Mouse (Mus musculus) midbrain, embryonic 10.5 days (tissue): ENCODE data around the gene Mfng. TPM values are rescaled to one million over a fixed set of nuclear protein-coding genes. Genes with fewer than 3 reads are reported as not detected.

Experiments used
- DNase-seq: peaks from one replicate; pipeline ENCODE4 v3.0.0-alpha.2; 2017; ENCODE audit warnings: low spot score
- H3K27ac ChIP-seq: fragments of 300-500 bp; sonication (generic); replicated peaks from 2 replicates; pipeline ENCODE4 v1.5.1; 2016; ENCODE audit warnings: mild to moderate bottlenecking
- H3K27me3 ChIP-seq: fragments of 300-500 bp; sonication (generic); 2 replicates; pipeline ENCODE4 v1.6.1; 2016; ENCODE audit warnings: low read depth, mild to moderate bottlenecking; ENCODE audit not compliant: poor library complexity, severe bottlenecking
- H3K36me3 ChIP-seq: fragments of 300-500 bp; sonication (generic); 2 replicates; pipeline ENCODE4 v1.6.1; 2016; ENCODE audit warnings: mild to moderate bottlenecking, moderate library complexity
- H3K4me1 ChIP-seq: fragments of 300-500 bp; sonication (generic); 2 replicates; pipeline ENCODE4 v1.6.1; 2016
- H3K4me3 ChIP-seq: fragments of 300-500 bp; sonication (generic); 2 replicates; pipeline ENCODE4 v1.5.1; 2016; ENCODE audit warnings: mild to moderate bottlenecking, moderate library complexity
- H3K9me3 ChIP-seq: fragments of 300-500 bp; sonication (generic); replicated peaks from 2 replicates; pipeline ENCODE4 v1.6.1; 2016; ENCODE audit warnings: mild to moderate bottlenecking
- WGBS: fragments of 180-500 bp; shearing (Covaris S2); methylation state at CpG from one replicate; pipeline ENCODE4 v1.1.7; 2016; 5-methylcytosine and 5-hydroxymethylcytosine counted together
- polyA plus RNA-seq: library from polyadenylated mRNA; unstranded; fragments of >200 nt; fragmentation: Nextera tagmentation; extraction: Ambion mirVana; gene quantifications from 2 replicates; pipeline ENCODE4 v1.2.1, GENCODE M21; 2016

Mfng gene
- polyA plus RNA-seq, 1 experiment from 2014 or later: 81.5 TPM

GRCm38 (mm10) chr15:78785258-78785657 lies 12.0 kb upstream of the Mfng start:
- no peaks in the 10 kb centered on the region for H3K36me3 ChIP-seq
- H3K27me3 ChIP-seq: peaks cover 18% of the 10 kb centered on the region
- H3K4me1 ChIP-seq: peaks cover 53% of the 10 kb centered on the region
- DNase-seq: no peak
- no peak overlapping the region for H3K4me3 ChIP-seq
- no peaks in the 10 kb centered on the region for H3K9me3 ChIP-seq
- no peak overlapping the region for H3K27ac ChIP-seq
- 94% methylated on average over 7 of the region's 7 CpGs for WGBS

GRCm38 (mm10) chr15:78784520-78784919 lies 11.2 kb upstream of the Mfng start:
- Histone ChIP-seq H3K4me1 (peaks cover 51% of the 10 kb centered on the region), H3K27ac (0 out of 2 replicates have a peak overlapping the region, but pooled peaks have one; percentile 17), H3K9me3 (no peaks in the 10 kb centered on the region), H3K27me3 (peaks cover 25% of the 10 kb centered on the region), H3K36me3 (no peaks in the 10 kb centered on the region), H3K4me3 (no peak overlapping the region)
- no peak for DNase-seq
- 75% methylated on average over 5 of the region's 5 CpGs for WGBS

DNA sequence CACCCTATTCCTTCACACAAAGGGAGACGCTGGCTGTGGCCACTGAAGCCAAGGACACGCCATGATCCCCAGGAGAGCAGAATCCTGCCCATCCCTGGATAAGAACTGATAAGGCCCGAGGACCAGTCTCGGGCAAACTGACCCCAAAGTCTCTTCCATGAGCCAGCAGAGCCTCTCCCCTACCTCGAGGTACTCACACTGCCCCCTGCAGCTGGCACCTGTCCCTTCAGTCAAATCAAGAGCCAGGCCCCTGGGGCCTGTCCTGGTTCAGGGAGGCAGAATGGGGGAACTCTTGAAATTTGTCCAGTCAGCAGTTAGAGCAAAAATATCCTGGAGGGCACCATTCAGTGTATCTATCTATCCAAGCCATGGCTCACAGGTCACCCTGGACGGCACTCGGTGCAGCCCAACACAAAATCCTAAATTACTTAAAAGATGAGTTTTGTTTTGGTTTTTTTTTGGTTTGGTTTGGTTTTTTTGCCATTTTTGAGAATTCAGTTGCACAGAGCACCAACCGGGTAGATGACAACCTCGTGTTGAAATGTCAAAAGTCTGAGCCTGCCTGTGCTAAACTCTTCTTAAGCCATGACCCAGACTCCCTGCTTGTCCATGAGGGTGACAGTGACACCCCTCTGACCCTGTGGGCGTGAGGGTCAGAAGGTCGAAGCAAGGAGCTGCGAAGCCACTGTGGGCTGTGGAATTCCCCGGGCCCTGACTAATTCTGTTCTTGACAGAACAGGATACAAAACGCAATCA lies 9.3 kb upstream of the Mfng start:
- Histone ChIP-seq H3K36me3 (no peaks in the 10 kb centered on the region), H3K4me1 (peaks cover 65% of the 10 kb centered on the region), H3K27me3 (peaks cover 21% of the 10 kb centered on the region; the same call in 1 of the 2 replicates), H3K4me3 (no peak overlapping the region), H3K27ac (peak overlapping the region; percentile 35; the same call in 1 of the 2 replicates), H3K9me3 (no peaks in the 10 kb centered on the region)
- WGBS: 69% methylated on average over 14 of the region's 14 CpGs
- DNase-seq: no peak

DNA sequence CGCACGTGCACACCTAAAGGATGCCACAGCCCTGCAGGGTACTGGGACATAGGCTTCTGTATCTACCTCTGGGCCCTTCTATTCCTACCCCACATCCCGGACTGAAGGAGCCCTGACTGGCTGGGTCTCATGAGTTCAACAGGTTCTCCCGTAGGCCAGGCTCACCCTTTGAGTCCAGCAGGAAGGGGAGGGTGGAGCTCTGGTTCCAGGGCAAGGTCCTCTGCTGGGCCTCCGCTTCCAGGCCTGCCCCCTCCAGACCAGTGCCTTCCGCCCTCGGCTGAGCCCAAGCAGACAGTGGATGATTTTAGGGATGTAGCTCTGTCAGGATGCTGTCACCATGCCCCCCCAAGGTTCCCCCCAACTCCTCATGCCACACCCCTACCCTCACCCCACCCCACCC lies 7.6 kb upstream of the Mfng start:
- Histone ChIP-seq H3K4me1 (peaks cover 52% of the 10 kb centered on the region), H3K4me3 (no peak overlapping the region), H3K27ac (peak overlapping the region; percentile 35; the same call in 1 of the 2 replicates), H3K27me3 (peaks cover 21% of the 10 kb centered on the region; the same call in 1 of the 2 replicates), H3K36me3 (peaks cover 6% of the 10 kb centered on the region; the same call in 1 of the 2 replicates), H3K9me3 (no peaks in the 10 kb centered on the region)
- WGBS: 83% methylated on average over 7 of the region's 7 CpGs
- no peak for DNase-seq

DNA sequence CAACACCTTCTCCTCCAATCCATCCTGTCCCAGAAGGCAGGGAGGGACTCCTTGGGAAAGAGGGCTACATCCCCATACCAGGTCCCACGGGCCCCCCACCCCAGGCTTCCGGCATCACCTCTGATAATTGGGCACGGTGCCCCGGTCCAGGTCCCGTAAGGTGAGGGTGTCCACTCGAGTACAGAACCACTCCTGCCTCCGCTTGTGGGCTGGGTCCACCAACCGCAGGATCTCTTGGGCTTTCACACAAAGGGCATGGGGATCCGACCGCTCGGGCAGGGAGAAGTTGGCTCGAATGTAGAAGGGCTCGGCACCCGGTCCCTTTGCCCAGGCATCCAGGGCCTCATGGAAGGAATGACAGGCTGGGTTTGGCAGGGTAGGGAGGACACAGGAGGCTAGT lies 7.1 kb upstream of the Mfng start:
- Histone ChIP-seq H3K4me1 (peaks cover 47% of the 10 kb centered on the region), H3K27me3 (peaks cover 21% of the 10 kb centered on the region; the same call in 1 of the 2 replicates), H3K4me3 (no peak overlapping the region), H3K9me3 (no peaks in the 10 kb centered on the region), H3K36me3 (peaks cover 9% of the 10 kb centered on the region; the same call in 1 of the 2 replicates), H3K27ac (0 out of 2 replicates have a peak overlapping the region, but pooled peaks have one; percentile 35)
- 94% methylated on average over 14 of the region's 14 CpGs for WGBS
- DNase-seq: no peak

- Histone ChIP-seq H3K27me3 (peaks cover 21% of the 10 kb centered on the region; the same call in 1 of the 2 replicates), H3K27ac (no peak overlapping the region; the same call in 1 of the 2 replicates), H3K4me3 (no peak overlapping the region), H3K36me3 (peaks cover 9% of the 10 kb centered on the region; the same call in 1 of the 2 replicates), H3K9me3 (no peaks in the 10 kb centered on the region), H3K4me1 (peaks cover 49% of the 10 kb centered on the region)
- DNase-seq: no peak
- WGBS: 90% methylated on average over 5 of the region's 5 CpGs
These were observed 6.4 kb upstream of the Mfng start for GRCm38 (mm10) chr15:78779690-78780089.

DNA sequence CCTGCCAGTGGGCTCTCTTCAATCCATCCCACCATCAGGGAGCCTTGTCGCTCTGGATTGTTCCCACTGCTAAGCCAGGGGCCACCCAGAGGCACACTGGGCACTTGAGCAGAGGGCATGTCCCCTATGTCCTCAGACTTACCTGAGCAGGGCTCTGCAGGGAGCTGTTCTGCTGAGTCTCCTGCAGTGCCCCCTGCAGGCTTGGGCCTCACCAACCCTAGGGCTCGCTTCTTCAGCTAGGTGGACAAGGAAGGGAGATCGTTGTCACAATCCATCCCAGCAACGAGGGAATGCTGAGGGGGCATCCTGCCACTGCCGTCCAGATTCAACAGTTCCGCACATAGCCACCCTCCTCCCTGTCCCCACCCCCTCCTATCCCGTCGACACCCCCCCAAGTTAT lies 6.0 kb upstream of the Mfng start:
- peak overlapping the region; percentile 79 for H3K27ac ChIP-seq
- WGBS: 77% methylated on average over 8 of the region's 8 CpGs
- H3K9me3 ChIP-seq: no peaks in the 10 kb centered on the region
- H3K27me3 ChIP-seq: peaks cover 21% of the 10 kb centered on the region; the same call in 1 of the 2 replicates
- H3K36me3 ChIP-seq: peaks cover 9% of the 10 kb centered on the region; the same call in 1 of the 2 replicates
- no peak for DNase-seq
- no peak overlapping the region for H3K4me3 ChIP-seq
- H3K4me1 ChIP-seq: peaks cover 49% of the 10 kb centered on the region

DNA sequence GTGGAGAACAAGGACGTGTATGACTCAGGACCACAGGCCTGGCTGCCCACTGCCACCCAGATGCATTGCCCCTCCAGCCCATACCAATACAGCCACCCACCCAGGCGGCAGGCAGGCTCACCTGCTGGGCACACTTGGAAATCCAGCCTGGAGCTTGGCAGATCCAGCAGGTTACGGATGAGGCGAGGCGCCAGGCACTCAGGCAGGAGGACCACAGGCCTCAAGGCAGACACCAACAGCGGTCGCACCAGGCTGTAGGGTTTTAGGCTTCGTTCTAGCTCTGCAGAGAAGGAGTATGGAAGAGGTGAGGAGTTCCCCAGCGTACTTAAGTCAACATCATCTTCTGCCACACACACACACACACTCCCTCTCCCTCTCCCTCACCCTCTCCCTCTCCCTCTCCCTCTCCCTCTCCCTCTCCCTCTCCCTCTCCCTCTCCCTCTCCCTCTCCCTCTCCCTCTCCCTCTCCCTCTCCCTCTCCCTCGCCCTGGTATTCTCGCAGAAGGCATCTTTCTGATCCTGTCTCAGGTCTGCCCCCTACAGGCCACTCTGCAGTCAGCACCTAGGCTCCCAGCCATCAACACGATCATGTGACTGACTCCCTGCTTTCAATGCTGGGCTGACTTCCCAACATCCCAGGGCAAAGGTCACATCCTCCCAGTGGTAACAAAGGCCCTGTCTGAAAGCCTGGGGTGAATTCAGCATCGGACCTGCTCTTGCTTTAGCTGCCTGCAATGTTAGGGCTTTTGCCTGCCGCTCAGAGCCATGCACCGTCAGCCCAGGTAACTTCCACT lies 5.0 kb upstream of the Mfng start:
- Histone ChIP-seq H3K4me3 (no peak overlapping the region), H3K4me1 (peaks cover 58% of the 10 kb centered on the region), H3K9me3 (no peaks in the 10 kb centered on the region), H3K36me3 (peaks cover 9% of the 10 kb centered on the region; the same call in 1 of the 2 replicates), H3K27me3 (peaks cover 21% of the 10 kb centered on the region; the same call in 1 of the 2 replicates), H3K27ac (peak overlapping the region; percentile 83)
- DNase-seq: peak; percentile 93
- WGBS: 42% methylated on average over 13 of the region's 15 CpGs

DNA sequence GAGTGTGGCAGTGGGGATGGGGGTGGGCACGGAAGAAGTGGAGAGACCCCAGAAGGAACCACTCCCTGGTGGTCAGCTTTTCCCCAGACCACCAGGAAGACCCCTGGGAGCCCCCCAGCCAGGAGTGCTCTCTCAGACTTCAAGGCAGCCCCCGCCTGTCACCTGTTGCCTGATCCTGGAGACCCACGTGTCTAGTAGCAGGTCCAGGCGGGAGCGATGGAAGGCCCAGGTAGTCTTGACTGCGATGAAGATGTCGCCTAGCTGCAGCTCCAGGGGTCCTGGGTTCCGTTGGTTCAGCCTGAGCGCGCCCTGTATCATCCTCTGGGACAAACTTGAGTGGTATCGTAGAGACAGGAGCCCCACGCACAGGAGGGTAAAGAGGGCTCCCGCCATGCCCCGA lies 419 bp downstream of the Mfng start:
- no peak for DNase-seq

DNA sequence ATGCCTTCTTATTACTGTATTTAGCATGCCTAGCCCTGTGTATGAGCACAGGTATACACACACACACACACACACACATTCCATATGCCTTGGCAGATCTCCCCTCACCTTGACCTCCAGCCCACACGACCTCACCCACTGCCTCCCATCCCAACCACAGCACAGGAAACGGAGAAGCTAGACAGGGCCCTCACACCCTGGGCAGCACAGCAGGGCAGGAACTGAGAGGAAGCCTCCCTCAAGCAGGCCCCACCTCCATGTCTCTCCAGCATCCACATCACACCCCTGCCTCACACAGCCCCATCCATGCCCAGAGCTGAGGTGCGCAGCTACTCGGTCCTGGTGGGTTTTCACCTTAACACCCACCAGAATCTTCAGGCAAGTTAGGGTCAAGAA lies 909 bp downstream of the Mfng start:
- Histone ChIP-seq H3K27ac (peak overlapping the region; percentile 94), H3K9me3 (peaks cover 7% of the 10 kb centered on the region; the same call in 1 of the 2 replicates), H3K36me3 (peaks cover 33% of the 10 kb centered on the region), H3K4me1 (peaks cover 71% of the 10 kb centered on the region), H3K4me3 (peak overlapping the region; percentile 65), H3K27me3 (no peaks in the 10 kb centered on the region; the same call in 1 of the 2 replicates)
- DNase-seq: peak; percentile 30
- WGBS: 59% methylated on average over 4 of the region's 4 CpGs

More for the DNA sequence above, 419 bp downstream of the Mfng start:
- Histone ChIP-seq H3K27ac (peak overlapping the region; percentile 94), H3K9me3 (peaks cover 7% of the 10 kb centered on the region; the same call in 1 of the 2 replicates), H3K27me3 (no peaks in the 10 kb centered on the region; the same call in 1 of the 2 replicates), H3K4me3 (peak overlapping the region; percentile 65), H3K4me1 (peaks cover 71% of the 10 kb centered on the region), H3K36me3 (peaks cover 28% of the 10 kb centered on the region)
- WGBS: 36% methylated on average over 14 of the region's 14 CpGs

- Histone ChIP-seq H3K4me1 (peaks cover 75% of the 10 kb centered on the region), H3K36me3 (peaks cover 39% of the 10 kb centered on the region)
- 63% methylated on average over 19 of the region's 19 CpGs for WGBS
These were observed 1.5 kb downstream of the Mfng start for GRCm38 (mm10) chr15:78771531-78772367.

GRCm38 (mm10) chr15:78770983-78771355 lies 2.3 kb downstream of the Mfng start:
- peak overlapping the region; percentile 94 for H3K27ac ChIP-seq
- peaks cover 75% of the 10 kb centered on the region for H3K4me1 ChIP-seq
- DNase-seq: peak; percentile 87
- peaks cover 7% of the 10 kb centered on the region; the same call in 1 of the 2 replicates for H3K9me3 ChIP-seq
- H3K4me3 ChIP-seq: peak overlapping the region; percentile 65
- H3K36me3 ChIP-seq: peaks cover 41% of the 10 kb centered on the region
- no peaks in the 10 kb centered on the region; the same call in 1 of the 2 replicates for H3K27me3 ChIP-seq
- WGBS: 11% methylated on average over 5 of the region's 5 CpGs

More at GRCm38 (mm10) chr15:78771531-78772367, 1.5 kb downstream of the Mfng start:
- peak overlapping the region; percentile 94 for H3K27ac ChIP-seq
- peaks cover 7% of the 10 kb centered on the region; the same call in 1 of the 2 replicates for H3K9me3 ChIP-seq
- peak; percentile 41 for DNase-seq
- H3K27me3 ChIP-seq: no peaks in the 10 kb centered on the region; the same call in 1 of the 2 replicates
- peak overlapping the region; percentile 65 for H3K4me3 ChIP-seq
